Mouse (Mus musculus) hindbrain, embryonic 15.5 days (tissue): ENCODE results near the gene Nid2. TPM values are rescaled to one million over a fixed set of nuclear protein-coding genes. Genes with fewer than 3 reads are reported as not detected.

ENCODE experiments used
- ATAC-seq: fragments of 200-750 bp; cut with Nextera tagmentation; 2 replicates; pipeline ENCODE4 v1.8.0; 2017; ENCODE audit warnings: low read depth, moderate number of reproducible peaks, moderate TSS enrichment; ENCODE audit not compliant: low FRiP score
- H3K27ac ChIP-seq: fragments of 300-500 bp; sonication (generic); replicated peaks from 2 replicates; pipeline ENCODE4 v1.5.1; 2015; ENCODE audit warnings: mild to moderate bottlenecking, inconsistent platforms
- H3K27me3 ChIP-seq: fragments of 300-500 bp; sonication (generic); 2 replicates; pipeline ENCODE4 v1.6.1; 2015; ENCODE audit warnings: control low read depth, inconsistent platforms
- H3K36me3 ChIP-seq: fragments of 300-500 bp; sonication (generic); 2 replicates; pipeline ENCODE4 v1.6.1; 2015; ENCODE audit warnings: control low read depth, inconsistent platforms
- H3K4me1 ChIP-seq: fragments of 300-500 bp; sonication (generic); replicated peaks from 2 replicates; pipeline ENCODE4 v1.6.1; 2015; ENCODE audit warnings: control low read depth, inconsistent platforms
- H3K4me2 ChIP-seq: fragments of 300-500 bp; sonication (generic); 2 replicates; pipeline ENCODE4 v1.6.1; 2015; ENCODE audit warnings: moderate library complexity, mild to moderate bottlenecking, inconsistent platforms
- H3K4me3 ChIP-seq: fragments of 300-500 bp; sonication (generic); 2 replicates; pipeline ENCODE4 v1.5.1; 2015; ENCODE audit warnings: mild to moderate bottlenecking, inconsistent platforms
- H3K9ac ChIP-seq: fragments of 300-500 bp; sonication (generic); 2 replicates; pipeline ENCODE4 v1.6.1; 2015; ENCODE audit warnings: inconsistent platforms
- H3K9me3 ChIP-seq: fragments of 300-500 bp; sonication (generic); 2 replicates; pipeline ENCODE4 v1.6.1; 2016; ENCODE audit warnings: control low read depth, inconsistent platforms
- WGBS: fragments of 180-500 bp; shearing (Covaris S2); methylation state at CpG from one replicate; pipeline ENCODE4 v1.1.7; 2015; 5-methylcytosine and 5-hydroxymethylcytosine counted together
- polyA plus RNA-seq: library from polyadenylated mRNA; unstranded; fragments of >200 nt; fragmentation: Nextera tagmentation; extraction: Ambion mirVana; gene quantifications from 2 replicates; pipeline ENCODE4 v1.2.1, GENCODE M21; 2015

Nid2 gene
- polyA plus RNA-seq, 1 experiment from 2014 or later = 45.7 TPM

GRCm38 (mm10) chr14:19825481-19825880, 74.4 kb downstream of the Nid2 start:
- ATAC-seq = no peak
- Histone ChIP-seq H3K9ac (peak overlapping the region; percentile 19; the same call in 1 of the 2 replicates), H3K27ac (peak overlapping the region; percentile 72), H3K9me3 (no peaks in the 10 kb centered on the region), H3K36me3 (peaks cover 10% of the 10 kb centered on the region), H3K4me1 (peaks cover 30% of the 10 kb centered on the region), H3K27me3 (no peaks in the 10 kb centered on the region), H3K4me2 (peak overlapping the region; percentile 30), H3K4me3 (no peak overlapping the region)
- WGBS = 14% methylated on average over 11 of the region's 11 CpGs

DNA sequence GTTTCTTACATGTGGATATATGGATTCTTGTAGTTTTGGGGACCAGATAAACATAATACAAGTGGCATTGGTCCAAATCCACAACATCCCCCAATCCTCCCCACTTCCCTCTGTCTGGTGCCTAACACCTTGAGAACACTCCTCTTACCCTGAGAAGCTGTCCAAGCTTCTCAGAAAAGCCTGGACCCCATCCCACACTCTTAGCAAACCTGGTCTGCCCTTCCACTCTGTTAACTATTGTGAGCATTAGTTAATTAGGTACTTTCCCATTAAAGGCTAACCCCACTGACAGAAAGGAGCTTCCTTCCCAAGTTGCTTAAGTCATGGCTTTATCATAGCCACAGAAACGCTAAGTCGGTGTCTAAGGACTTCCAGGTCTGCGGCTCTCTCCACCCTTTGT, 85.2 kb downstream of the Nid2 start:
- 89% methylated on average over 3 of the region's 3 CpGs for WGBS
- Histone ChIP-seq H3K9ac (no peak overlapping the region), H3K27me3 (no peaks in the 10 kb centered on the region), H3K4me1 (peaks cover 3% of the 10 kb centered on the region; the same call in 1 of the 2 replicates), H3K36me3 (no peaks in the 10 kb centered on the region), H3K4me2 (no peak overlapping the region), H3K4me3 (no peak overlapping the region), H3K27ac (no peak overlapping the region), H3K9me3 (no peaks in the 10 kb centered on the region)
- no peak for ATAC-seq

GRCm38 (mm10) chr14:19839600-19840332, 88.7 kb downstream of the Nid2 start:
- H3K9me3 ChIP-seq = no peaks in the 10 kb centered on the region
- H3K4me3 ChIP-seq = peak overlapping the region; percentile 25; the same call in 1 of the 2 replicates
- 27% methylated on average over 15 of the region's 15 CpGs for WGBS
- no peaks in the 10 kb centered on the region for H3K36me3 ChIP-seq
- ATAC-seq = peak; percentile 63; the same call in 1 of the 2 replicates
- H3K27ac ChIP-seq = no peak overlapping the region
- H3K4me1 ChIP-seq = peaks cover 3% of the 10 kb centered on the region; the same call in 1 of the 2 replicates
- peak overlapping the region; percentile 55 for H3K4me2 ChIP-seq
- H3K27me3 ChIP-seq = no peaks in the 10 kb centered on the region
- 0 out of 2 replicates have a peak overlapping the region, but pooled peaks have one; percentile 9 for H3K9ac ChIP-seq

GRCm38 (mm10) chr14:19853471-19853870, 102.4 kb downstream of the Nid2 start:
- no peak overlapping the region for H3K9ac ChIP-seq
- 45% methylated on average over 3 of the region's 3 CpGs for WGBS
- no peaks in the 10 kb centered on the region for H3K9me3 ChIP-seq
- H3K36me3 ChIP-seq = no peaks in the 10 kb centered on the region
- H3K27me3 ChIP-seq = no peaks in the 10 kb centered on the region
- no peak overlapping the region for H3K27ac ChIP-seq
- H3K4me3 ChIP-seq = no peak overlapping the region
- no peak for ATAC-seq
- H3K4me1 ChIP-seq = no peaks in the 10 kb centered on the region
- H3K4me2 ChIP-seq = no peak overlapping the region

DNA sequence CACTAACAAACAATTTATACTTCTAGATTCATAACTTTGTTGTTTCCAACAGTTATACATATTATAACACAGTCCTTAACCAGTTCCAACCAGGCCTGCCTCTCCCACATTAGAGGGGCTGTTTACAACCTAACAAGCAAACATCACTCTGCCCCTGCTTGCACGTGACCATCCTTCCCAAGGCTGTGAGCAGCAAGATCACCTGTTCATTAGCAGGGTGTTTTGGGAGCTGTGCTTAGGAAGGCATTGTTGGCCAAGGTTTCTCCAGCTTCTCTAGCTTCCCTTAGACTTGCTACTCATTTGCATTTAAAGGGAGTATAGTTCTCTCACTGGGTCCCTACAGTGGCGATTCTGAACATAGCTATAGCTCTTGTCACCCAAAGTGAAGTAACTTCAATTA, 107.2 kb downstream of the Nid2 start:
- ATAC-seq = no peak
- no peaks in the 10 kb centered on the region for H3K4me1 ChIP-seq
- WGBS = 86% methylated on average over 2 of the region's 2 CpGs

GRCm38 (mm10) chr14:19858808-19859776, 108.0 kb downstream of the Nid2 start:
- no peaks in the 10 kb centered on the region for H3K27me3 ChIP-seq
- no peaks in the 10 kb centered on the region for H3K36me3 ChIP-seq
- H3K4me3 ChIP-seq = no peak overlapping the region
- 0 out of 2 replicates have a peak, but pooled peaks have one; percentile 19 for ATAC-seq
- H3K27ac ChIP-seq = no peak overlapping the region
- no peaks in the 10 kb centered on the region for H3K4me1 ChIP-seq
- no peaks in the 10 kb centered on the region for H3K9me3 ChIP-seq
- WGBS = 53% methylated on average over 8 of the region's 8 CpGs
- peak overlapping the region; percentile 23; the same call in 1 of the 2 replicates for H3K4me2 ChIP-seq
- no peak overlapping the region for H3K9ac ChIP-seq

More for the DNA sequence above, 107.2 kb downstream of the Nid2 start:
- H3K27me3 ChIP-seq = no peaks in the 10 kb centered on the region
- no peak overlapping the region for H3K27ac ChIP-seq
- no peaks in the 10 kb centered on the region for H3K9me3 ChIP-seq
- no peak overlapping the region for H3K4me2 ChIP-seq
- no peak overlapping the region for H3K4me3 ChIP-seq
- H3K36me3 ChIP-seq = no peaks in the 10 kb centered on the region
- H3K9ac ChIP-seq = no peak overlapping the region

- Histone ChIP-seq H3K27ac (no peak overlapping the region), H3K27me3 (no peaks in the 10 kb centered on the region), H3K4me3 (no peak overlapping the region), H3K9me3 (no peaks in the 10 kb centered on the region), H3K4me2 (no peak overlapping the region), H3K9ac (no peak overlapping the region), H3K4me1 (no peaks in the 10 kb centered on the region), H3K36me3 (no peaks in the 10 kb centered on the region)
- no peak for ATAC-seq
- whole genome bisulfite sequencing = 93% methylated on average over 4 of the region's 4 CpGs
Observed at GRCm38 (mm10) chr14:19860281-19860680, 109.2 kb downstream of the Nid2 start.

Other genes starting within 250 kb of the Nid2 start
- gene Gm2244, start 201.3 kb upstream of the Nid2 start, polyA plus RNA-seq = 0.45 and 0.60 TPM in 2 replicates
- gene Gm2237, start 166.1 kb upstream of the Nid2 start, polyA plus RNA-seq = 5.3 and 5.7 TPM in 2 replicates
- not detected in 2 replicates for gene Gm5458, start 148.7 kb upstream of the Nid2 start, polyA plus RNA-seq
- gene Rtraf, start 72.6 kb downstream of the Nid2 start, polyA plus RNA-seq = 145 and 161 TPM in 2 replicates
- 379 and 390 TPM in 2 replicates for gene Gng2, start 226.4 kb downstream of the Nid2 start, polyA plus RNA-seq